Mouse (Mus musculus): ENCODE measurements at regions not wholly inside any gene's neighbourhood (a gene's known extent, or its start where the extent isn't known, plus 50 kb on each side); places are given as distances from the start of the nearest gene placed in this dataset.
A peak's percentile ranks its signal among the peaks of the same experiment; 100 is the strongest.

DNA sequence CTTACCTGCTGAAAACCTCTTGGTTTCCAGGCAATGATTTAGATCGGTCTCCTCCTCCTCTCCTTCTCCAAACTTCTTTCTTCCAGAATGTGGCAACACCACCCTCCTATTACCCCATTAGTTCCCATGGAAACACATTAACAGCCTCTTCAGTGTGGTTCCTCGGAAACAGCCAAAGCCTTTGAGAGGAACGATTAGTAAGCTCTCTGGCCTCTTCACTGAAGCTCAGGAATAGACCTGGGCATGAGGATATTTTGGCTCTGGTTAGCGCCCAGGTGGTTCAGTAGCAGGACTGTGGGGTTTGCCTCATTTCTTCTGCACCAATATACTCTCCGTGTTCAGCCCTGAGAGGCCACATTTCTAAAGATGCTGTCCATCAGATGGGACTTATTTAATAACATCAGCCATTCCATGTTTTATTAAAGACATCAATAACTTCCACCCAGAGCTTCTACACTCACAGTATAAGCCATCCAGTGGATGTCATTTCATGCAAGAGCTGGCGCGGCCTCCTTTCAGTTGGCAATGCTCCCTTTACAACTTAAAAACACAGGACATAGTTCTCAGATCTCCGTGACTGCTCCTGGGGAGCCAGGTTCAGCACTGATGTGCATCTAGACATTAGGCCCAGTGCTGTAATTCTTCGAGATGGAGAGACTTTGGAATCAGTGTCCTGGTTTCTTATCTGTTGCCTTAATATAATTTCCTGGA lies 52.9 kb upstream of the Tcl1b2 start:
- DNase-seq (ENCODE audit: low spot score) = no peak

DNA sequence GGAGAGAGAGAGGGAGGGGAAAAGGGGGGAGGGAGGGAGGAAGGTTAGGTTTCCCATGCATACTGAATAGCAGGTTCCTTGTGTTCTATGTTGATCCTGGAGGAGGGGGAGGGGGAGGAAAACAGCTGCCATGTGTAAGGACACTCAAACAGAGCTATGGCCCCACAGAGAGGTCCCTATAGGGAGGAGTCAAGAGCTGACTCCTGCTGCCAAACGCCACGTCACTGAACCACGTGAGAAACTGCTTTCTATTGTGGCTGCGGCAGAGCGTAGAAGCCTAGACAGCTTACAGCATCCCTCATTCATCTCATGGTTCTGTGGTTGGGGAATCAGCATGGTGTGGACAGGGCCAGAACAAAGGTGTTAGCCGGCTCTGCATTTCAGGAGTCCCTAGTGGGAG lies 52.3 kb upstream of the Tcl1b2 start:
- DNase-seq (ENCODE audit: low spot score) = peak; percentile 51

Measured in retina, embryonic 14.5 days (tissue).